Mouse (Mus musculus) inflammation-experienced regulatory T-cells, adult 6 months (primary cell): ENCODE results near the gene Ppp1r36. TPM values are rescaled to one million over a fixed set of nuclear protein-coding genes. Genes with fewer than 3 reads are reported as not detected.

Source experiments
- ATAC-seq: one replicate; pipeline ENCODE4 v1.8.0; 2017
- polyA plus RNA-seq, 3 experiments: library from polyadenylated mRNA; unstranded; fragments of 100-300 nt; shearing (Covaris generic); gene quantifications; one replicate each; pipeline ENCODE4 v1.2.1; 2017

Ppp1r36 gene
- polyA plus RNA-seq, result not detected

GRCm38 (mm10) chr12:76417433-76417854 lies at the start of gene Ppp1r36:
TSS of gene Ppp1r36 (plus strand) at chr12:76417538.
- ATAC-seq, result no peak

DNA sequence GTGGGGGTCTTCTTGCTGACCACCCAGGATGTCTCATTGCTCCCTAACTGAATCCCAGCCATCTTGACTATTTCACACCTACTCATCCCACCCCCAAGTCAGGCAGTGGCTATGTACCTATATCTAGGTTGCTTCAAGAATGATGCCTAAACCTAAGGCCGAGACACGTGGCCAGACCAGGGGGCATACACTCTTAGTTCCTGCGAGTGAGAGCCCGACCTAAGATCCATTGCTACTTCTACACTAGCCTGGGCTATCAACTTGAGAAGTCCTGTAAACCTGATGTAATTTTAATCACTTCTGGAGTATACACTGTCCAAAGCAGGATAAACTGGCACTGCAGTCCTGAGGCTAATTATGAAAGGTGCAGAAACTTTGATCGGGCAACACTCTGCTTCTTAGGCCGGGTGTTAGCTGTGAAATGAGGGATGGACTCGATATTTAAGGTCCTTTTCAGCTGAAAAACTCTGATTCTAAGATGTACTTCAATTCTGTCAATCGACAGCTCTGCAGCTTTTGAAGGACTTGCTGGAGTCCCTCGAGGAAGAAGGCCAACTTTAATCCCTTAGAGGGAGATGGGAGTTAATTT lies 49.0 kb upstream of the Ppp1r36 start:
- ATAC-seq, result no peak

GRCm38 (mm10) chr12:76368790-76369205 lies 48.5 kb upstream of the Ppp1r36 start:
- ATAC-seq, result no peak

GRCm38 (mm10) chr12:76369206-76369977 lies 47.9 kb upstream of the Ppp1r36 start, which contains the start of gene Zbtb25:
TSS of gene Zbtb25 (minus strand) at chr12:76369602.
- ATAC-seq, result peak; percentile 36

DNA sequence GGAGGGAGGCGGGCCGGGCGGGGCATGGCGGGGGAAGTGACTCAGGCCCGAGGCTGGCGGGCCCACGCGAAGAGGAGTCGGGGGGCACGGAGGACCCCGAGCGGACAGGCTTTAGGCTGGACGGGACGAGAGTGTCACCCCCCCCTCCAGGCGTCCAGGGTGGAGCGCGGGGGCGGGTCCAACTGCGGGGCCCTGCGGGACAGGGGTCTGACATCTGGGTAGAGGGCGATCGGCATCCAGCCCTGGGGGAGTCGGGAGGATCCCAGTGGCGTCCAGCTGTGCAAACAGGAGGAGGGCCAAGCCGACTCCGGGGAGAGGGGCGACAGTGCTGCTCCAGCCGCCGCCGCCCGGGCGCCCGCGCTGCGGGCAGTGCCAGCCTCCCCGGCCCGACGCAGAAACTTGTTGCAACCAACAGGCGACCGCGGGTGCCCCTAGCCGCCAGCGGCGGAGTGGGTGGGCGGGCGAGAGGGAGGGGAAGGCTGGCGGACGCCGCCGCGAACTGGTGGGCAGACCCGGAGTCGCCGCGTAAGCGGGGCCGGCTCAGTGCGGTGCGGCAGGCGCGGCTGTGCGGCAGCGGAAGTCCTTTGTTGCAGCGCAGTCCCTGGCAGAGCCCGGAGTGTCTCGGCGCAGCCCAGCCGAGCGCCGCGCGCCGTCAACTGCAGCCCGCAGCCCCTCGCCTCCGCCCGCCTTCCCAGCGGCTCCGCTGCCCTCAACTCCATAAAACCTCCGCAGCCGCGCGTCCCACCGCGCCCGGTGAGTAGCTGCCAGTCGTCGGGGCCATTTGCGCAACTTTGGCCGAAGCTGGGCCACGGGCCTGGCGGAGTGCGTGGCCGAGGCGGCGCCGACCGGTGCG lies 47.1 kb upstream of the Ppp1r36 start, which contains the start of gene Zbtb1:
Gene Zbtb1 (plus strand): TSS at position 289 of the 853 bp plus-strand sequence.
- ATAC-seq, result peak; percentile 24

- peak; percentile 16 for ATAC-seq
These were observed 46.3 kb upstream of the Ppp1r36 start for GRCm38 (mm10) chr12:76370831-76371571.

DNA sequence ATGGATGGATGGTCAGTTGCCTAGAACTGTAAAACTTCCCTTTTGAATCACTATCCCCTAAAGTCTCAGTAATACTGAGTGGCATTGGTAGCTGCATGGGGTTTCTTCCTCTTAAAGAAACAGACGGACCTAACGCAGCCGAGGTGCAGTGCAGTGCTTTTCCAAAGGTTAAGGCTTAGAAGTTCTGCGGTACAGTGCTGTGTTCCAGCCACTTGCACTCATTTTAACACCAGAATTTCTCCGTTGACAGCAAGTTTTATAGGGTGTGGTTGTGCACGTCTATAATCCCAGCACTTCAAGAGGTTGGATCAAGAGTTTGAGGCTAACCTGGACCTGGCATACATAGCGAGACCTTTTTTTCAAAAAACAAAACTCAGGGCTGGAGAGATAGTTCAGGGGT lies 45.3 kb upstream of the Ppp1r36 start:
- ATAC-seq, result no peak

DNA sequence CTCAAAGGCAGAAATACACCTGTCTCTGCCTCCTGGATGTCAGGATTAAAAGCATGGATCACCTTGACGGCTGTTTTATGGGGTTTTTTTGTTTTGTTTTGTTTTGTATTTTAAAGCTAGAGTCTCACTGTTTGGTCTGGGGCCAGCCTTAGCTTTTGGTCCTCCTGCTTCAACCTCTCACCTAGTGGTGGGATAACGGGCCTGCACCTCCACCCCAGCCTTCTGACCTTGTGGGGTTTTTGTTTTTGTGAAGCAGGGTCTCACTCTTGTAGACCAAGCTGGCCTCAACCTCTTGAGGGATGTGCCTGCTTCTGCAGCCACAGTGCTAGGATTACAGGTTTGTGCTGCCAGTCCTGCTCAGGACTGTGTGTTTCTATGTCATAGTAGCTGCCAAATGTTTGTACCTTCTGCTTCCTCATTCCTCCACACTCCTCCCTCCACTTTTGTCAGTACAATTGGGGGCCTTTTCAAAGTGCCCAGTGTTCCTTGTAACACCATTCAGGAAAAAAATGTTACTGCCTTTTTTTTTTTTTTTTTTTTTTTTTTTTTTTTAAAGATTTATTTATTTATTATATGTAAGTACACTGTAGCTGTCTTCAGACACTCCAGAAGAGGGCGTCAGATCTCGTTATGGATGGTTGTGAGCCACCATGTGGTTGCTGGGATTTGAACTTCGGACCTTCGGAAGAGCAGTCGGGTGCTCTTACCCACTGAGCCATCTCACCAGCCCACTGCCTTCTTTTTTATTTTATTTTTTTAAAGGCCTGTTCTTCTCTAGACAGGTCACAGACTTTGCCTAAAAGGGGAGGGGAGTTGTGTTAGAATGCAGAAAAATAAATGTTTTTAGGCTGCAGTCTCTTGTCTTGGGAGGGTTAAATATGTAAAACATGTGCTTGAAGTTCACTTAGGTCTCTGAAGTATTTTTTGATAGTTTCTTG lies 44.2 kb upstream of the Ppp1r36 start:
- no peak for ATAC-seq

DNA sequence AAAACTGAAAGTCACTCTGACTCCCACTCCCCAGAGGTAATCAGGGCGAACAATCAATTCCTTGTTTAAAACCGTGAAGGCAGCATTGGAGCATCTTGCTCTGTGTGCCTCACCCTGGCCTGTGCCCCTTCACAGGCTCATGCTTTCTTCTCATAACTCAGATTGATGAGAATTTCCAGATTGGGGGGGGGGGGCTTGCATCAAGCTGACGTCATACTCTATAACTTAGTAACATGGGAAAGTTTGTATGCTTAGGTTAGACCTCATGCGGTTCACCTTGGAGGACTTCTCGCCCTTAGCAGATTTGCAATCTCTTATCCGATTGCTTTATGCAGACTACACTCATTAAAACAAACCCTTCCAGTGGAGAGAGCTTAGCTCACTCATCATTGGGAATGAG lies 43.3 kb upstream of the Ppp1r36 start:
- ATAC-seq, result peak; percentile 1

GRCm38 (mm10) chr12:76374911-76375310 lies 42.4 kb upstream of the Ppp1r36 start:
- ATAC-seq, result no peak

GRCm38 (mm10) chr12:76375506-76375905 lies 41.8 kb upstream of the Ppp1r36 start:
- ATAC-seq, result peak; percentile 52

GRCm38 (mm10) chr12:76376649-76377048 lies 40.7 kb upstream of the Ppp1r36 start:
- ATAC-seq, result peak; percentile 65

DNA sequence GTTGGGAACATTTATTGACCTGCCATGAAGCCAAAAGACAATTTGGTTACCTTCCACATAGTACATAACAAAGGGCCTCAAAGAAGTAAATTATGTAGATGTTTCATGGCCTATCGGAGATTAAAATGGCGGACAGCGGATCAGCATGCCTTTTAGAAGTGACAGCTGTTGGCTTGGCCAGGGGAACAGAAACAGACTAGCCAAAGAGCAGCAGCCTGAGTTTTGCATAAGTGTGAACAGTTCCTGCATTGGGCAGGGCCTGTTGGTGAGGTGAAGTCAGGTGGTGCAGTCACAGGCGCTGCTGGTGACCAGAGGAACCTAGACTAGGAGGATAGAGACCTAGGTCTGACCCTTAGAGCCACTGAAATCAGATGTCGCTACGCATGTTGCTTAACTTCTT lies 40.3 kb upstream of the Ppp1r36 start:
- no peak for ATAC-seq

- peak; percentile 7 for ATAC-seq
These were observed 39.6 kb upstream of the Ppp1r36 start for GRCm38 (mm10) chr12:76377726-76378125.

DNA sequence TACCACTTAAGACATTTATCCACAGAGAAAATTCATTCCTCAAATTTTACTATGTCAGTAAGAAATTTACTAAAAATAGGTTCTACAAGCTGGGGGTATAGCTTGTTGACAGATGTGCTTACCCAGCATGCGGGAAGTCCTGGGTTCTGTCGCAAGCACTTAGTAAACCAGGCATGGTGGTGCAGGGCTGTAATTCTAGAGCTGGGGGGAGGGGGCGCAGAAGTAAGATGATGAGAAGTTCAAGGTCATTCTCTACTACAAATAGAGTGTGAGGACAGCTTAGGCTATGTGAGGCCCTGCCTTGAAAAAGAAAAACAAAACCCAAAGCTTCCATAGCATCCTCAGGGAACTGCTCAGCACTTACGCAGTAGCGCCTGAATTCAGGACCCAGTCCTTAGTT lies 38.8 kb upstream of the Ppp1r36 start:
- no peak for ATAC-seq

GRCm38 (mm10) chr12:76380151-76380550 lies 37.2 kb upstream of the Ppp1r36 start:
- ATAC-seq, result no peak

DNA sequence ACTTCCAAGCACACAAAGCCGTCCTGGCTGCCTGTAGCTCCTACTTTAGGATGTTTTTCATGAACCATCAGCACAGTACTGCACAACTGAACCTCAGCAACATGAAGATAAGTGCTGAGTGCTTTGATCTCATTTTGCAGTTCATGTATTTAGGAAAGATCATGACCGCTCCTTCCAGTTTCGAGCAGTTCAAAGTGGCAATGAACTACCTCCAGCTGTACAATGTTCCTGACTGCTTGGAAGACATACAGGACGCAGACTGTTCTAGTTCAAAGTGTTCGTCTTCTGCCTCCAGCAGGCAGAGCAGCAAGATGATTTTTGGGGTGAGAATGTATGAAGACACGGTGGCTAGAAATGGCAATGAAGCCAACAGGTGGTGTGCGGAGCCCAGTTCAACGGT lies 32.0 kb upstream of the Ppp1r36 start:
- ATAC-seq, result no peak

GRCm38 (mm10) chr12:76388794-76389193 lies 28.5 kb upstream of the Ppp1r36 start:
- no peak for ATAC-seq

- no peak for ATAC-seq
These were observed 25.6 kb upstream of the Ppp1r36 start for GRCm38 (mm10) chr12:76391595-76392271.

- no peak for ATAC-seq
These were observed 24.4 kb upstream of the Ppp1r36 start for GRCm38 (mm10) chr12:76392979-76393378.

DNA sequence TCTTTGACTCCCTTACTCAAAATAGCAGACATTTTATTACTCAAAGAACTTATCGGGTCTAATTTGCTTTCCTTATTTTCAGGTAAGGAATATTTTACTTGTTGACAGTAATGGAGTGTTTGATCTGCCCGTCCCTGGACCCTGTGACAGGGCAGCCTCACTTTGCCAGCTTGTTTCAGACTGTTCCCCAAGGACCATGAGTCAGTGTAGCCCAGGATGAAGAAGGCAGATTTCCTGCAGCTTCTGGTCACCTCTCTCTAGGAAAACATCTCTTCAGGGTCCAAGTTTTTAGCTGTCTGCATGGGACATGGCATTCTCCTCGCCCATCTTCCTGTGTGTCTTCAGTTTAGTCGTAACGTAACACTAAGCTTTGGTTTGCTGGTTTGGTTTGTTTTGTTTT lies 20.1 kb upstream of the Ppp1r36 start:
- no peak for ATAC-seq
